Mouse (Mus musculus): ENCODE measurements around the gene Prkcb.

Prkcb gene

GRCm38 (mm10) chr7:122574418-122574817 is 285.9 kb downstream of the Prkcb start:
- peaks cover 10% of the 10 kb centered on the region for H3K36me3 ChIP-seq (ENCODE audit: control insufficient read depth, insufficient read depth, low read length, poor library complexity, severe bottlenecking)
- no peak for DNase-seq (ENCODE audit: low read depth, low spot score)
- no peaks in the 10 kb centered on the region for H3K27me3 ChIP-seq (ENCODE audit: control insufficient read depth, insufficient read depth, low read length, poor library complexity, severe bottlenecking)

- no peak for DNase-seq (ENCODE audit: low read depth, low spot score)
- H3K27me3 ChIP-seq (ENCODE audit: control insufficient read depth, insufficient read depth, low read length, poor library complexity, severe bottlenecking): no peaks in the 10 kb centered on the region
- peaks cover 10% of the 10 kb centered on the region for H3K36me3 ChIP-seq (ENCODE audit: control insufficient read depth, insufficient read depth, low read length, poor library complexity, severe bottlenecking)
Measured at GRCm38 (mm10) chr7:122575056-122575455, 286.5 kb downstream of the Prkcb start.

GRCm38 (mm10) chr7:122575506-122575905 is 287.0 kb downstream of the Prkcb start:
- Histone ChIP-seq H3K36me3 (ENCODE audit: control insufficient read depth, insufficient read depth, low read length, poor library complexity, severe bottlenecking) (peaks cover 9% of the 10 kb centered on the region), H3K27me3 (ENCODE audit: control insufficient read depth, insufficient read depth, low read length, poor library complexity, severe bottlenecking) (no peaks in the 10 kb centered on the region)
- DNase-seq (ENCODE audit: low read depth, low spot score): no peak

GRCm38 (mm10) chr7:122577571-122577970 is 289.0 kb downstream of the Prkcb start:
- H3K27me3 ChIP-seq (ENCODE audit: control insufficient read depth, insufficient read depth, low read length, poor library complexity, severe bottlenecking): no peaks in the 10 kb centered on the region
- DNase-seq (ENCODE audit: low read depth, low spot score): no peak
- peaks cover 4% of the 10 kb centered on the region for H3K36me3 ChIP-seq (ENCODE audit: control insufficient read depth, insufficient read depth, low read length, poor library complexity, severe bottlenecking)

GRCm38 (mm10) chr7:122579461-122580157 is 291.1 kb downstream of the Prkcb start:
- H3K36me3 ChIP-seq (ENCODE audit: control insufficient read depth, insufficient read depth, low read length, poor library complexity, severe bottlenecking): peaks cover 9% of the 10 kb centered on the region
- no peaks in the 10 kb centered on the region for H3K27me3 ChIP-seq (ENCODE audit: control insufficient read depth, insufficient read depth, low read length, poor library complexity, severe bottlenecking)
- no peak for DNase-seq (ENCODE audit: low read depth, low spot score)

GRCm38 (mm10) chr7:122580158-122580475 is 291.6 kb downstream of the Prkcb start:
- Histone ChIP-seq H3K36me3 (ENCODE audit: control insufficient read depth, insufficient read depth, low read length, poor library complexity, severe bottlenecking) (peaks cover 11% of the 10 kb centered on the region), H3K27me3 (ENCODE audit: control insufficient read depth, insufficient read depth, low read length, poor library complexity, severe bottlenecking) (no peaks in the 10 kb centered on the region)
- no peak for DNase-seq (ENCODE audit: low read depth, low spot score)

- Histone ChIP-seq H3K27me3 (ENCODE audit: control insufficient read depth, insufficient read depth, low read length, poor library complexity, severe bottlenecking) (no peaks in the 10 kb centered on the region), H3K36me3 (ENCODE audit: control insufficient read depth, insufficient read depth, low read length, poor library complexity, severe bottlenecking) (peaks cover 25% of the 10 kb centered on the region)
- DNase-seq (ENCODE audit: low read depth, low spot score): no peak
Measured at GRCm38 (mm10) chr7:122584421-122585151, 296.0 kb downstream of the Prkcb start.

- H3K36me3 ChIP-seq (ENCODE audit: control insufficient read depth, insufficient read depth, low read length, poor library complexity, severe bottlenecking): peaks cover 15% of the 10 kb centered on the region
- DNase-seq (ENCODE audit: low read depth, low spot score): no peak
- no peaks in the 10 kb centered on the region for H3K27me3 ChIP-seq (ENCODE audit: control insufficient read depth, insufficient read depth, low read length, poor library complexity, severe bottlenecking)
Measured at GRCm38 (mm10) chr7:122595897-122596296, 307.3 kb downstream of the Prkcb start.

GRCm38 (mm10) chr7:122596596-122597170 is 308.1 kb downstream of the Prkcb start:
- no peak for DNase-seq (ENCODE audit: low read depth, low spot score)
- Histone ChIP-seq H3K27me3 (ENCODE audit: control insufficient read depth, insufficient read depth, low read length, poor library complexity, severe bottlenecking) (no peaks in the 10 kb centered on the region), H3K36me3 (ENCODE audit: control insufficient read depth, insufficient read depth, low read length, poor library complexity, severe bottlenecking) (peaks cover 16% of the 10 kb centered on the region)

GRCm38 (mm10) chr7:122597313-122597712 is 308.8 kb downstream of the Prkcb start:
- H3K27me3 ChIP-seq (ENCODE audit: control insufficient read depth, insufficient read depth, low read length, poor library complexity, severe bottlenecking): no peaks in the 10 kb centered on the region
- DNase-seq (ENCODE audit: low read depth, low spot score): no peak
- H3K36me3 ChIP-seq (ENCODE audit: control insufficient read depth, insufficient read depth, low read length, poor library complexity, severe bottlenecking): peaks cover 16% of the 10 kb centered on the region

GRCm38 (mm10) chr7:122600856-122601255 is 312.3 kb downstream of the Prkcb start:
- no peak for DNase-seq (ENCODE audit: low read depth, low spot score)
- H3K36me3 ChIP-seq (ENCODE audit: control insufficient read depth, insufficient read depth, low read length, poor library complexity, severe bottlenecking): peaks cover 13% of the 10 kb centered on the region

GRCm38 (mm10) chr7:122605066-122605465 is 316.5 kb downstream of the Prkcb start:
- Histone ChIP-seq H3K36me3 (ENCODE audit: control insufficient read depth, insufficient read depth, low read length, poor library complexity, severe bottlenecking) (peaks cover 10% of the 10 kb centered on the region), H3K27me3 (ENCODE audit: control insufficient read depth, insufficient read depth, low read length, poor library complexity, severe bottlenecking) (no peaks in the 10 kb centered on the region)
- peak; percentile 46 for DNase-seq (ENCODE audit: low read depth, low spot score)

More at GRCm38 (mm10) chr7:122600856-122601255, 312.3 kb downstream of the Prkcb start:
- H3K27me3 ChIP-seq (ENCODE audit: control insufficient read depth, insufficient read depth, low read length, poor library complexity, severe bottlenecking): no peaks in the 10 kb centered on the region

GRCm38 (mm10) chr7:122609420-122609819 is 320.9 kb downstream of the Prkcb start:
- H3K36me3 ChIP-seq (ENCODE audit: control insufficient read depth, insufficient read depth, low read length, poor library complexity, severe bottlenecking): peaks cover 14% of the 10 kb centered on the region
- DNase-seq (ENCODE audit: low read depth, low spot score): no peak
- H3K27me3 ChIP-seq (ENCODE audit: control insufficient read depth, insufficient read depth, low read length, poor library complexity, severe bottlenecking): no peaks in the 10 kb centered on the region

- H3K27me3 ChIP-seq (ENCODE audit: control insufficient read depth, insufficient read depth, low read length, poor library complexity, severe bottlenecking): no peaks in the 10 kb centered on the region
- DNase-seq (ENCODE audit: low read depth, low spot score): no peak
- peaks cover 13% of the 10 kb centered on the region for H3K36me3 ChIP-seq (ENCODE audit: control insufficient read depth, insufficient read depth, low read length, poor library complexity, severe bottlenecking)
Measured at GRCm38 (mm10) chr7:122610161-122610560, 321.6 kb downstream of the Prkcb start.

GRCm38 (mm10) chr7:122613876-122614275 is 325.3 kb downstream of the Prkcb start:
- Histone ChIP-seq H3K27me3 (ENCODE audit: control insufficient read depth, insufficient read depth, low read length, poor library complexity, severe bottlenecking) (no peaks in the 10 kb centered on the region), H3K36me3 (ENCODE audit: control insufficient read depth, insufficient read depth, low read length, poor library complexity, severe bottlenecking) (peaks cover 11% of the 10 kb centered on the region)
- no peak for DNase-seq (ENCODE audit: low read depth, low spot score)

All from splenic B cell, adult 2 months (primary cell).